Mouse (Mus musculus) kidney, embryonic 14.5 days (tissue): ENCODE data around the gene Fam83g. TPM values are rescaled to one million over a fixed set of nuclear protein-coding genes. Genes with fewer than 3 reads are reported as not detected.

ENCODE experiments used
- ATAC-seq: fragments of 200-750 bp; cut with Nextera tagmentation; 2 replicates; pipeline ENCODE4 v1.8.0; 2017; ENCODE audit warnings: moderate number of reproducible peaks, mild to moderate bottlenecking, moderate TSS enrichment, moderate library complexity; ENCODE audit not compliant: low FRiP score, low TSS enrichment
- H3K27ac ChIP-seq: fragments of 300-500 bp; sonication (generic); 2 replicates; pipeline ENCODE4 v1.5.1; 2014; ENCODE audit warnings: low read depth, mild to moderate bottlenecking, low read length, moderate library complexity, mixed read lengths
- H3K27me3 ChIP-seq: fragments of 300-500 bp; sonication (generic); 2 replicates; pipeline ENCODE4 v1.6.1; 2014; ENCODE audit warnings: mild to moderate bottlenecking, low read length; ENCODE audit not compliant: control insufficient read depth, insufficient read depth
- H3K36me3 ChIP-seq: fragments of 300-500 bp; sonication (generic); 2 replicates; pipeline ENCODE4 v1.6.1; 2014; ENCODE audit warnings: low read length, mixed read lengths; ENCODE audit not compliant: control insufficient read depth, insufficient read depth
- H3K4me1 ChIP-seq: fragments of 300-500 bp; sonication (generic); 2 replicates; pipeline ENCODE4 v1.6.1; 2014; ENCODE audit warnings: low read length, mixed read lengths; ENCODE audit not compliant: control insufficient read depth, insufficient read depth
- H3K4me2 ChIP-seq: fragments of 300-500 bp; sonication (generic); replicated peaks from 2 replicates; pipeline ENCODE4 v1.6.1; 2014; ENCODE audit warnings: low read depth, mild to moderate bottlenecking, low read length
- H3K4me3 ChIP-seq: fragments of 300-500 bp; sonication (generic); 2 replicates; pipeline ENCODE4 v1.5.1; 2014; ENCODE audit warnings: mild to moderate bottlenecking, low read length
- H3K9ac ChIP-seq: fragments of 300-500 bp; sonication (generic); 2 replicates; pipeline ENCODE4 v1.6.1; 2014; ENCODE audit warnings: low read depth, mild to moderate bottlenecking, low read length, moderate library complexity
- H3K9me3 ChIP-seq: fragments of 300-500 bp; sonication (generic); 2 replicates; pipeline ENCODE4 v1.6.1; 2016; ENCODE audit warnings: low read length; ENCODE audit not compliant: control insufficient read depth
- WGBS: fragments of 180-500 bp; shearing (Covaris S2); extraction: QIAGEN DNeasy Blood & Tissue Kit; methylation state at CpG from one replicate; pipeline ENCODE4 v1.1.7; 2014; 5-methylcytosine and 5-hydroxymethylcytosine counted together
- polyA plus RNA-seq: library from polyadenylated mRNA; unstranded; fragments of >200 nt; fragmentation: Nextera tagmentation; extraction: Ambion mirVana; gene quantifications from 2 replicates; pipeline ENCODE4 v1.2.1, GENCODE M21; 2014

The Fam83g gene
- polyA plus RNA-seq, 1 experiment from 2014 or later = 1.9 TPM

GRCm38 (mm10) chr11:61714346-61715117 lies 30.6 kb downstream of the Fam83g start:
- 49% methylated on average over 11 of the region's 11 CpGs for WGBS
- Histone ChIP-seq H3K4me1 (no peaks in the 10 kb centered on the region), H3K4me2 (no peak overlapping the region), H3K27me3 (no peaks in the 10 kb centered on the region), H3K9ac (no peak overlapping the region), H3K36me3 (no peaks in the 10 kb centered on the region), H3K9me3 (no peaks in the 10 kb centered on the region), H3K4me3 (no peak overlapping the region), H3K27ac (no peak overlapping the region)
- peak; percentile 82 for ATAC-seq

DNA sequence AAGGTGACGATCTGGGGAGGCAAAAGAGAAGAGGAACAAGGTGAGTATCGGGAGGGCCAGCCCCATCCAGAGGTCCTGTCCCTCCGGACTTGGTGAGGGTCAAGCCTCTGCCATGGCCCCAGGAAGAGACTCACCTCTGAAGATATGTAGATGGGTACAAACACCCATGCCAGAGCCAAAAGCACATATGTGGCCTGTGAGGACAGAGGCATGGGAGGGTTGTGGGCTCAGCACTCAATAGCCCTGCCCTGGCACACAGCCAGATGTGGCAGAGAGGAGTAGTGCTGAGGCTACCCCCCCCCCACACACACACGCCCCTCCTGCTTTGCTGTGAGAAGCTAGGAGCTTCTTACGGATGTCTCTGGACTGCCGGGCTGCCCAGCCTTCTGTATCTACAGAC lies 31.2 kb downstream of the Fam83g start:
- Histone ChIP-seq H3K9ac (no peak overlapping the region), H3K36me3 (no peaks in the 10 kb centered on the region), H3K9me3 (no peaks in the 10 kb centered on the region), H3K27me3 (no peaks in the 10 kb centered on the region), H3K4me3 (no peak overlapping the region), H3K4me1 (no peaks in the 10 kb centered on the region), H3K27ac (no peak overlapping the region), H3K4me2 (no peak overlapping the region)
- peak; percentile 45; the same call in 1 of the 2 replicates for ATAC-seq
- WGBS = 64% methylated on average over 6 of the region's 6 CpGs

DNA sequence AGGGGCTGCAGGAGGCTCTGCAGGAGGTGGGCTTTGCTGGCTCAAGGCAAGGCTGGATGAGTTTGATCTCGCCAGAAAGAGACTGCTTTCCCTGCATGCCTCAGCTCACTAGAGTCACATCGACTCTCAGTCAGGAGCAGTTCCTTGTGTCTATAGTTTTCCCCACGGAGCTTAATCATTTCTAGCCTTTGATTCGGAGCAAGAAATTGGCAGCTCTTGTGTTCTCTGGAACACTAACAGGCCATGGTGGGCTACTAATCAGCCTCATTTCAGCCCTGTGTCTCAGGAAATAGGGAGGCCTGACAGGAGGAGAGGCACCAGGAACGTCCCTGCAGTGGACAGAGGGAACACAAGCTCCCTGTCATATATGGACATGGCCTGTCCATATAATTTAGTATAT lies 34.1 kb downstream of the Fam83g start:
- Histone ChIP-seq H3K4me2 (no peak overlapping the region), H3K9ac (no peak overlapping the region), H3K4me1 (no peaks in the 10 kb centered on the region), H3K9me3 (no peaks in the 10 kb centered on the region), H3K27ac (no peak overlapping the region), H3K27me3 (no peaks in the 10 kb centered on the region), H3K4me3 (no peak overlapping the region), H3K36me3 (no peaks in the 10 kb centered on the region)
- 72% methylated on average over 5 of the region's 5 CpGs for WGBS
- ATAC-seq = no peak

DNA sequence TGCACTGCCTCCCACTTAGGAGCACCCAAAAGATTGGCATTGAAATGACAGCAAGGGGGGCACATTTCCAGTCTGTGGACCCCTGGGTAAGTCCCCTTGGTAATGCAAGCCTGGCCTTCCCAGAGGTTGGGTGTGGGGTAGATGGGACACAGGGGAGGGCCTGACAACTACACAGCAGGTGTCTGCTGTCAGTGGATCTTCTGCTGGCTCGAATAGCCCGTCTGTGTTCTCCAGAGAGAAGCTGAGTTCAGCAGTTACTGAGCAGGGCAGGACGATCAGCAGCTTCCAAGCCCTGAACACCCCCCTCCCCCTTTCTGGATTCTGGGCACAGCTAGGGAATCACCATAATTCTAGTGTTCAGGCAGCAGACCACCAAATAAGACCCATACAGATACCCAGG lies 35.5 kb downstream of the Fam83g start:
- WGBS = 18% methylated on average over 3 of the region's 3 CpGs
- H3K27me3 ChIP-seq = no peaks in the 10 kb centered on the region
- H3K27ac ChIP-seq = no peak overlapping the region
- no peak overlapping the region for H3K9ac ChIP-seq
- no peaks in the 10 kb centered on the region for H3K9me3 ChIP-seq
- no peak overlapping the region for H3K4me3 ChIP-seq
- no peak overlapping the region for H3K4me2 ChIP-seq
- ATAC-seq = no peak
- H3K4me1 ChIP-seq = no peaks in the 10 kb centered on the region
- H3K36me3 ChIP-seq = no peaks in the 10 kb centered on the region

DNA sequence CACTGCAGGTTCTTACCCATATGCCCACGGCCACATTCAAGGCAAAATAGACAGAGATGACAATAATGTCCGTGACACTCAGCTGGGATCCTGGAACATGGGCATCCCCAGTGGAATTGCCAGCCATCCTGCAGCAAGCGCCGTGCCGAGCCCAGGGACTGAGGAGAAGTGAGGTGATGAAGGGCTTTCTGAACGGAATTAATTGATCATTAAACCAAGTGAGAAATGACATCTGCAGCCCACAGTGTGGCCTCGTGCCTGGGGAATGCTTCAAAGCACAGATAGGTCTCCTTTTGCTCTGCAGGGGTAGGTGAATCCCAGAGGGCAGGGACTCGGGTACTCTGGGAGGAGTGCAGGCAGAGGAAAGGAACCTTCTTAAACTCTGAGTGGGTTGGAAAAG lies 35.9 kb downstream of the Fam83g start:
- Histone ChIP-seq H3K4me1 (no peaks in the 10 kb centered on the region), H3K9ac (no peak overlapping the region), H3K27ac (no peak overlapping the region), H3K9me3 (no peaks in the 10 kb centered on the region), H3K27me3 (no peaks in the 10 kb centered on the region), H3K36me3 (no peaks in the 10 kb centered on the region), H3K4me3 (no peak overlapping the region), H3K4me2 (no peak overlapping the region)
- ATAC-seq = no peak
- WGBS = 66% methylated on average over 8 of the region's 8 CpGs

GRCm38 (mm10) chr11:61720636-61721035 lies 36.7 kb downstream of the Fam83g start, which contains the start of gene Slc5a10:
Slc5a10 (minus strand) TSS chr11:61720826.
- Histone ChIP-seq H3K36me3 (no peaks in the 10 kb centered on the region), H3K9ac (no peak within 1 kb of the TSS), H3K4me1 (no peaks in the 10 kb centered on the region), H3K9me3 (no peaks in the 10 kb centered on the region), H3K4me2 (no peak within 1 kb of the TSS), H3K4me3 (no peak within 1 kb of the TSS), H3K27me3 (no peaks in the 10 kb centered on the region), H3K27ac (no peak within 1 kb of the TSS)
- 66% methylated on average over 3 of the region's 3 CpGs for WGBS
- ATAC-seq = no peak

GRCm38 (mm10) chr11:61722077-61722476 lies 38.2 kb downstream of the Fam83g start:
- H3K4me1 ChIP-seq = no peaks in the 10 kb centered on the region
- H3K4me2 ChIP-seq = no peak overlapping the region
- WGBS = 37% methylated on average over 5 of the region's 5 CpGs
- no peak for ATAC-seq
- H3K9ac ChIP-seq = no peak overlapping the region
- no peaks in the 10 kb centered on the region for H3K27me3 ChIP-seq
- H3K9me3 ChIP-seq = no peaks in the 10 kb centered on the region
- no peak overlapping the region for H3K4me3 ChIP-seq
- H3K27ac ChIP-seq = no peak overlapping the region
- H3K36me3 ChIP-seq = no peaks in the 10 kb centered on the region

- Histone ChIP-seq H3K36me3 (peaks cover 35% of the 10 kb centered on the region), H3K27ac (no peak overlapping the region), H3K4me1 (no peaks in the 10 kb centered on the region), H3K27me3 (no peaks in the 10 kb centered on the region), H3K4me2 (no peak overlapping the region), H3K9me3 (no peaks in the 10 kb centered on the region), H3K9ac (no peak overlapping the region), H3K4me3 (no peak overlapping the region)
- WGBS = 66% methylated on average over 2 of the region's 2 CpGs
- no peak for ATAC-seq
Observed at GRCm38 (mm10) chr11:61728037-61728436, 44.1 kb downstream of the Fam83g start.

GRCm38 (mm10) chr11:61732672-61733071 lies 48.8 kb downstream of the Fam83g start:
- Histone ChIP-seq H3K9ac (no peak overlapping the region), H3K27me3 (no peaks in the 10 kb centered on the region), H3K27ac (no peak overlapping the region), H3K36me3 (peaks cover 65% of the 10 kb centered on the region), H3K4me2 (no peak overlapping the region), H3K9me3 (no peaks in the 10 kb centered on the region), H3K4me3 (no peak overlapping the region), H3K4me1 (no peaks in the 10 kb centered on the region)
- ATAC-seq = no peak
- WGBS = 92% methylated on average over 7 of the region's 7 CpGs
